In genomic region chr1:151711062-151711461, GRCm38 (mm10) we compare ENCODE assay signal across 14 mouse cellular contexts.
"Had no signal": no experiment of that assay in that cellular context is flagged by ENCODE, and none has a peak within 500 bp of the region (broad histone marks: within the 10 kb centered on the region; RNA-seq: fewer than 3 reads in every experiment).

No protein-coding gene starts in this region.

- H3K36me3 ChIP-seq: intestine, embryonic 15.5 days; kidney, embryonic 15.5 days; liver, embryonic 12.5 days; midbrain, embryonic 13.5 days had no signal

- H3K4me2 ChIP-seq: intestine, embryonic 15.5 days; kidney, embryonic 15.5 days; liver, embryonic 12.5 days; lung, embryonic 14.5 days; midbrain, embryonic 13.5 days had no signal

- H3K4me1 ChIP-seq: midbrain, embryonic 13.5 days had no signal

- H3K9me3 ChIP-seq: intestine, embryonic 15.5 days; kidney, embryonic 15.5 days; liver, embryonic 12.5 days; midbrain, embryonic 13.5 days had no signal

- DNase-seq: kidney, adult 8-10 months; kidney, postnatal 36 days; layer of hippocampus, postnatal 36 days; thymus, adult 2 months; thymus, postnatal 14 days; thymus, postnatal 4 days had no signal

- H3K4me3 ChIP-seq: intestine, embryonic 15.5 days; kidney, embryonic 15.5 days; left cerebral cortex, adult 2 months; liver, embryonic 12.5 days; midbrain, embryonic 13.5 days had no signal

- H3K27me3 ChIP-seq: intestine, embryonic 15.5 days; kidney, embryonic 15.5 days; liver, embryonic 12.5 days had no signal

- H3K9ac ChIP-seq: intestine, embryonic 15.5 days; kidney, embryonic 15.5 days; liver, embryonic 12.5 days; lung, embryonic 14.5 days; midbrain, embryonic 13.5 days had no signal

- H3K27ac ChIP-seq: intestine, embryonic 15.5 days; kidney, embryonic 15.5 days; left cerebral cortex, adult 2 months; liver, embryonic 12.5 days; macrophage; midbrain, embryonic 13.5 days had no signal

- ATAC-seq: intestine, embryonic 15.5 days; liver, embryonic 12.5 days; lung, postnatal 0 days; midbrain, embryonic 13.5 days had no signal
